Mouse (Mus musculus) cortical plate, adult 2 months (tissue): ENCODE measurements around the gene Casz1.

ENCODE experiments used
- CTCF ChIP-seq: fragments of 200-500 bp; IDR thresholded peaks from 2 replicates; pipeline ENCODE4 v1.5.1; 2011; ENCODE audit warnings: mild to moderate bottlenecking, control low read depth, low read length; ENCODE audit not compliant: insufficient read depth; ENCODE audit errors: extremely low read depth
- POLR2A ChIP-seq: fragments of 200-500 bp; IDR thresholded peaks from 2 replicates; pipeline ENCODE4 v1.6.1; 2011; ENCODE audit warnings: mild to moderate bottlenecking, low read length, control low read depth; ENCODE audit not compliant: insufficient read depth; ENCODE audit errors: extremely low read depth

- no peak for TF ChIP-seq POLR2A
- no peak for TF ChIP-seq CTCF
These were observed 105.3 kb downstream of the Casz1 start for GRCm38 (mm10) chr4:148909566-148909965.
